Mouse (Mus musculus) midbrain, embryonic 12.5 days (tissue): ENCODE data around the gene Ikzf3. TPM values are rescaled to one million over a fixed set of nuclear protein-coding genes. Genes with fewer than 3 reads are reported as not detected.

Source experiments
- ATAC-seq: fragments of 200-750 bp; cut with Nextera tagmentation; 2 replicates; pipeline ENCODE4 v1.8.0; 2017; ENCODE audit warnings: low read depth, moderate TSS enrichment, moderate library complexity; ENCODE audit not compliant: low FRiP score
- H3K27ac ChIP-seq: fragments of 300-500 bp; sonication (generic); replicated peaks from 2 replicates; pipeline ENCODE4 v1.5.1; 2016; ENCODE audit warnings: mild to moderate bottlenecking
- H3K27me3 ChIP-seq: fragments of 300-500 bp; sonication (generic); 2 replicates; pipeline ENCODE4 v1.6.1; 2016; ENCODE audit warnings: mild to moderate bottlenecking
- H3K36me3 ChIP-seq: fragments of 300-500 bp; sonication (generic); 2 replicates; pipeline ENCODE4 v1.6.1; 2016
- H3K4me1 ChIP-seq: fragments of 300-500 bp; sonication (generic); 2 replicates; pipeline ENCODE4 v1.6.1; 2016
- H3K4me2 ChIP-seq: fragments of 300-500 bp; sonication (generic); replicated peaks from 2 replicates; pipeline ENCODE4 v1.6.1; 2016; ENCODE audit warnings: mild to moderate bottlenecking, moderate library complexity
- H3K4me3 ChIP-seq: fragments of 300-500 bp; sonication (generic); 2 replicates; pipeline ENCODE4 v1.5.1; 2016; ENCODE audit warnings: mild to moderate bottlenecking
- H3K9ac ChIP-seq: fragments of 300-500 bp; sonication (generic); replicated peaks from 2 replicates; pipeline ENCODE4 v1.6.1; 2016; ENCODE audit warnings: mild to moderate bottlenecking, moderate library complexity
- H3K9me3 ChIP-seq: fragments of 300-500 bp; sonication (generic); 2 replicates; pipeline ENCODE4 v1.6.1; 2016; ENCODE audit warnings: mild to moderate bottlenecking
- WGBS: fragments of 180-500 bp; shearing (Covaris S2); methylation state at CpG from one replicate; pipeline ENCODE4 v1.1.7; 2016; 5-methylcytosine and 5-hydroxymethylcytosine counted together
- polyA plus RNA-seq: library from polyadenylated mRNA; unstranded; fragments of >200 nt; fragmentation: Nextera tagmentation; extraction: Ambion mirVana; gene quantifications from 2 replicates; pipeline ENCODE4 v1.2.1, GENCODE M21; 2016

Gene Ikzf3
- polyA plus RNA-seq, 1 experiment from 2014 or later = 0.27 TPM

GRCm38 (mm10) chr11:98479026-98479939 lies 66.5 kb downstream of the Ikzf3 start:
- Histone ChIP-seq H3K27ac (no peak overlapping the region), H3K4me2 (no peak overlapping the region), H3K4me1 (no peaks in the 10 kb centered on the region), H3K9me3 (no peaks in the 10 kb centered on the region), H3K9ac (no peak overlapping the region), H3K36me3 (no peaks in the 10 kb centered on the region), H3K4me3 (no peak overlapping the region), H3K27me3 (no peaks in the 10 kb centered on the region)
- no peak for ATAC-seq
- WGBS = 77% methylated on average over 13 of the region's 13 CpGs

GRCm38 (mm10) chr11:98477011-98477701 lies 68.7 kb downstream of the Ikzf3 start:
- no peak overlapping the region for H3K27ac ChIP-seq
- no peak overlapping the region for H3K4me3 ChIP-seq
- peaks cover 5% of the 10 kb centered on the region for H3K4me1 ChIP-seq
- H3K4me2 ChIP-seq = no peak overlapping the region
- H3K9me3 ChIP-seq = no peaks in the 10 kb centered on the region
- ATAC-seq = no peak
- 76% methylated on average over 12 of the region's 14 CpGs for WGBS
- H3K27me3 ChIP-seq = no peaks in the 10 kb centered on the region
- H3K36me3 ChIP-seq = no peaks in the 10 kb centered on the region
- H3K9ac ChIP-seq = no peak overlapping the region

- ATAC-seq = no peak
- H3K9ac ChIP-seq = no peak overlapping the region
- no peak overlapping the region for H3K4me2 ChIP-seq
- WGBS = 82% methylated on average over 4 of the region's 4 CpGs
- H3K4me3 ChIP-seq = no peak overlapping the region
- no peaks in the 10 kb centered on the region for H3K9me3 ChIP-seq
- H3K27ac ChIP-seq = no peak overlapping the region
- H3K27me3 ChIP-seq = no peaks in the 10 kb centered on the region
- H3K36me3 ChIP-seq = no peaks in the 10 kb centered on the region
- H3K4me1 ChIP-seq = peaks cover 5% of the 10 kb centered on the region
Measured at GRCm38 (mm10) chr11:98476434-98476807, 69.4 kb downstream of the Ikzf3 start.

- Histone ChIP-seq H3K9me3 (no peaks in the 10 kb centered on the region), H3K4me1 (peaks cover 5% of the 10 kb centered on the region), H3K36me3 (no peaks in the 10 kb centered on the region), H3K27ac (no peak overlapping the region), H3K9ac (no peak overlapping the region), H3K4me3 (no peak overlapping the region), H3K4me2 (no peak overlapping the region), H3K27me3 (no peaks in the 10 kb centered on the region)
- ATAC-seq = no peak
- 91% methylated on average over 9 of the region's 9 CpGs for WGBS
Measured at GRCm38 (mm10) chr11:98475630-98476433, 70.0 kb downstream of the Ikzf3 start.

GRCm38 (mm10) chr11:98474967-98475366 lies 70.9 kb downstream of the Ikzf3 start:
- H3K9ac ChIP-seq = no peak overlapping the region
- no peaks in the 10 kb centered on the region for H3K9me3 ChIP-seq
- peaks cover 5% of the 10 kb centered on the region for H3K4me1 ChIP-seq
- WGBS = 90% methylated on average over 11 of the region's 11 CpGs
- no peak overlapping the region for H3K4me3 ChIP-seq
- no peak overlapping the region for H3K27ac ChIP-seq
- no peak for ATAC-seq
- no peaks in the 10 kb centered on the region for H3K27me3 ChIP-seq
- H3K36me3 ChIP-seq = no peaks in the 10 kb centered on the region
- H3K4me2 ChIP-seq = no peak overlapping the region

GRCm38 (mm10) chr11:98473916-98474479 lies 71.8 kb downstream of the Ikzf3 start:
- 60% methylated on average over 8 of the region's 8 CpGs for WGBS

GRCm38 (mm10) chr11:98472696-98473095 lies 73.1 kb downstream of the Ikzf3 start:
- ATAC-seq = no peak
- 38% methylated on average over 4 of the region's 4 CpGs for WGBS
- Histone ChIP-seq H3K27ac (no peak overlapping the region), H3K4me1 (peaks cover 5% of the 10 kb centered on the region), H3K4me2 (no peak overlapping the region), H3K9ac (no peak overlapping the region), H3K27me3 (no peaks in the 10 kb centered on the region), H3K9me3 (no peaks in the 10 kb centered on the region), H3K4me3 (no peak overlapping the region), H3K36me3 (no peaks in the 10 kb centered on the region)

More at GRCm38 (mm10) chr11:98473916-98474479, 71.8 kb downstream of the Ikzf3 start:
- Histone ChIP-seq H3K27me3 (no peaks in the 10 kb centered on the region), H3K9ac (no peak overlapping the region), H3K4me3 (no peak overlapping the region), H3K36me3 (no peaks in the 10 kb centered on the region), H3K4me1 (peaks cover 5% of the 10 kb centered on the region), H3K4me2 (no peak overlapping the region), H3K9me3 (no peaks in the 10 kb centered on the region), H3K27ac (no peak overlapping the region)
- no peak for ATAC-seq

- WGBS = 78% methylated on average over 6 of the region's 6 CpGs
- ATAC-seq = no peak
- H3K27me3 ChIP-seq = no peaks in the 10 kb centered on the region
- H3K4me1 ChIP-seq = peaks cover 5% of the 10 kb centered on the region
- H3K36me3 ChIP-seq = no peaks in the 10 kb centered on the region
- no peaks in the 10 kb centered on the region for H3K9me3 ChIP-seq
- no peak overlapping the region for H3K4me2 ChIP-seq
- no peak overlapping the region for H3K27ac ChIP-seq
- H3K4me3 ChIP-seq = no peak overlapping the region
- no peak overlapping the region for H3K9ac ChIP-seq
Measured at GRCm38 (mm10) chr11:98470795-98471194, 75.0 kb downstream of the Ikzf3 start.

GRCm38 (mm10) chr11:98469761-98470714 lies 75.8 kb downstream of the Ikzf3 start:
- 82% methylated on average over 22 of the region's 22 CpGs for WGBS
- Histone ChIP-seq H3K4me3 (no peak overlapping the region), H3K9ac (no peak overlapping the region), H3K36me3 (no peaks in the 10 kb centered on the region), H3K27ac (no peak overlapping the region), H3K4me2 (no peak overlapping the region), H3K9me3 (no peaks in the 10 kb centered on the region), H3K27me3 (no peaks in the 10 kb centered on the region), H3K4me1 (peaks cover 5% of the 10 kb centered on the region)
- ATAC-seq = no peak

- H3K9me3 ChIP-seq = no peaks in the 10 kb centered on the region
Measured at GRCm38 (mm10) chr11:98464516-98464915, 81.3 kb downstream of the Ikzf3 start.

GRCm38 (mm10) chr11:98463911-98464310 lies 81.9 kb downstream of the Ikzf3 start:
- H3K4me3 ChIP-seq = no peak overlapping the region
- no peak overlapping the region for H3K27ac ChIP-seq
- H3K4me2 ChIP-seq = no peak overlapping the region
- no peak overlapping the region for H3K9ac ChIP-seq
- no peaks in the 10 kb centered on the region for H3K9me3 ChIP-seq
- no peaks in the 10 kb centered on the region for H3K4me1 ChIP-seq
- ATAC-seq = no peak
- H3K27me3 ChIP-seq = peaks cover 22% of the 10 kb centered on the region
- no peaks in the 10 kb centered on the region for H3K36me3 ChIP-seq
- WGBS = 90% methylated on average over 9 of the region's 9 CpGs

More at GRCm38 (mm10) chr11:98464516-98464915, 81.3 kb downstream of the Ikzf3 start:
- H3K4me2 ChIP-seq = no peak overlapping the region
- no peak for ATAC-seq
- H3K9ac ChIP-seq = no peak overlapping the region
- 89% methylated on average over 6 of the region's 6 CpGs for WGBS
- H3K27me3 ChIP-seq = peaks cover 16% of the 10 kb centered on the region
- H3K4me1 ChIP-seq = no peaks in the 10 kb centered on the region
- no peak overlapping the region for H3K27ac ChIP-seq
- H3K36me3 ChIP-seq = no peaks in the 10 kb centered on the region
- H3K4me3 ChIP-seq = no peak overlapping the region
